Mouse (Mus musculus): ENCODE results near the gene Ly6g6f. TPM values are rescaled to one million over a fixed set of nuclear protein-coding genes. Genes with fewer than 3 reads are reported as not detected.

The Ly6g6f gene
- not detected for polyA plus RNA-seq (2017; shearing (Covaris generic))

GRCm38 (mm10) chr17:35085208-35085865 lies at the start of gene Ly6g6f:
Ly6g6f (minus strand) TSS chr17:35085610.

GRCm38 (mm10) chr17:35134801-35135590 lies 49.6 kb upstream of the Ly6g6f start, which contains the start of gene Bag6:
Bag6 (plus strand) TSS chr17:35135178.

GRCm38 (mm10) chr17:35131500-35132173 lies 46.2 kb upstream of the Ly6g6f start, which contains the start of gene Apom:
Apom (minus strand) TSS chr17:35132050.

GRCm38 (mm10) chr17:35126206-35126611 lies 40.8 kb upstream of the Ly6g6f start, which contains the start of gene D17H6S53E:
D17H6S53E (plus strand) TSS chr17:35126373.

DNA sequence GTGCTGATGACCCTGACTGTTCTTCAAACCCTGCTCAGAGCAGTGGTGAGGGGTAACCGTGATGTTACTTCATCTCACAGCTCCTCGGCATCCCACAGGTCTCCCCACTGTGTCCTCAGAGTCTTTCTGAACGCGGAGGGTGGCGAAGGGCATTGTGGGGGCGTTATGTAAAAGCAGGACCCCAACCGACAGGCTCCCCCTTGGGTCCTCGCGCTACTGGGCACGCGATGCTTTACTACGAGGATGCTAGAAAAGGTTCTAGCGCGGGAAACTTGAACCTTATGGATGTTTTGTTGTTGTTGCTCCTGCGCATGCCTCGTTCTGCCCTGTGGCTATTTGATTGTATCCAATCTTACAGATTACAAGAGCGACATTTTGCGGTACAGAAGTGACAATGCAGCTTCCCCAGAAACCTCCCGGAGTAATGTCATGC lies 36.5 kb upstream of the Ly6g6f start, which contains the start of gene Csnk2b:
Gene Csnk2b, minus strand, starts transcription at position 183 of the 433 bp plus-strand sequence.

DNA sequence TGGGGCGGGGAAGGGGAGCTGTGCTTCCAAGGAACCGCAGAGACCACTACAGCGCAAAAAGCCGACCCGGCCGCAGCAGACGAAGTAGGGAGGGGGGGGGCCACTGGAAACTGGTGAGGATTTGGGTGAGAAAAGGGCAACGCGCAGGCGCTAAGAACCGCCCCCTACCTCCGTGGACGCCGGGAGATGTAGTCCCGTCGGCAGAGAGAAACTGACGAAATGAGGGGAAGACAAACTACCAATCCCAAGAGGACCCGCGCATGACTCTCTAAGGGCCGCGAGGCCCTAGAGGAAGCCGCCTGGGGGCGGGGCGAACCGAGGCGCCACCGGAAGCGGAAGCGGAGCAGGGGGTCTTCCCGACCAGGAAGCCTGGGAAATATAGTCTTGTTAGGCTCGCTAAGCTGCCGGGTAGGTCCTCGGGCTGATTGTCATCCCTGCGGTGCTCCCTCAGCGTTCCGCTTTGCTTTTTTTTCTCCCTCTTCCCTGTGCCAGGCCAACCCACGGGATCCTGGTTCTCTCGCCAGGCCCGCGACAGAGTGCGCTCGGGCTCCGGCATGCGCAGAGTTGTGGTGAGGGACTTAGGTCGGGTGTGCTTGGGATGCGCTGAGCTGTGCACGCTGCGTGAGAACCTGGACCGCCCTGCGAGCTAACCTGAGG lies 35.9 kb upstream of the Ly6g6f start, which contains the start of gene Gpank1:
Gene Gpank1, plus strand, starts transcription at position 313 of the 657 bp plus-strand sequence.

GRCm38 (mm10) chr17:35115046-35116019 lies 29.9 kb upstream of the Ly6g6f start, which contains the start of gene Ly6g5b:
Ly6g5b (minus strand) TSS chr17:35115428.

DNA sequence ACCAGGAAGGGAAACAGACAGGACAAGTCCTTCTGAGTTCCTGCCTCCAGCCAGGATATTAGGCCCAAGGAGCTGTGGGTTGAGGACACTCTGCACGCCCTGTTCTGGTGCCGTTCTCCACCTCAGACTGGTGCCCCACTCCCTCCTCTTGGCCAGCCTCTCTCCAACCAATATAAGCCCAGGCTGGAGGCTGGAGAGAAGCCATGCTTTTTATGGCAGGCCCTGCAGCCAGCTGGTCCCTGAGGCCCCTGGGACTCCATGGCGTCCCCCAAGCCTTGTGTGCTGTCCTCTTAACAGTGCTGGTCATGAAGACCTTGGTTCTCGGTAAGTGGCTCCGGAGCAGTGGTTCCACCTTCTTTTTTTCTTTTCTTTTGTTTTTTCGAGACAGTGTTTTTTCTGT lies 22.7 kb upstream of the Ly6g6f start, which contains the start of gene Ly6g5c:
Gene Ly6g5c, plus strand, starts transcription at position 183 of the 400 bp plus-strand sequence.

DNA sequence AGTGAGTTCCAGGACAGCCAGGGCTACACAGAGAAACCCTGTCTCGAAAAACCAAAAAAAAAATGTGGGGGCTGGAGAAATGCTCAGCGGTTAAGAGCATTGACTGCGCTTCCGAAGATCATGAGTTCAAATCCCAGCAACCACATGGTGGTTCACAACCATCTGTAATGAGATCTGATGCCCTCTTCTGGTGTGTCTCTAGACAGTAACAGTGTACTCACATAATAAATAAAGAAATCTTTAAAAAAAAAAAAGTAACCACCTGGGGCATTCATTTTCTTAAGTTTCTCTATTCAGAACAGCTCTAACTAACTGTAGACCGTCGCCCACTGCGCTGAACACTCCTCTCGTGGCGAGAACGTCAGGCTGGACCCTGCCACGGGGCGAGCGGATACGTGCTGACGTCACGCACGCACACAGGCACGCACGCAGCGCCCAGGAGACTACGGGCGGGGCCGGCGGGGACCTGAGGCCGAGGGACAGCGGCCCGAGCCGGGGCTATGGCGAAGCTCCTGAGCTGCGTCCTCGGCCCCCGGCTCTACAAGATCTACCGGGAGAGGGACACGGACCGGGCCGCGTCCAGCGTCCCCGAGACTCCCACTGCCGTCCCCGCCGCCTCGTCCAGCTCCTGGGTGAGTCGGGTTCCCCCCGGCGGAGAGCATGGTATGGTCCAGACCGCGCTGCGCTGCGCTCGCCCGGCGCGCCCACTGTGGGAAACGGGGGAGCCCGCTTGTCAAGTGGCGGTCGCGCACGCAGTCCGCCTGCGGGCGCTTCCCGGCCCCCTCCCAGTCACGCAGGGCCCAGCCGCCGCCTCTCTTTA lies 3.6 kb upstream of the Ly6g6f start, which contains the start of gene Abhd16a:
Gene Abhd16a, plus strand, starts transcription at position 439 of the 820 bp plus-strand sequence.

GRCm38 (mm10) chr17:35077786-35078233 lies 7.6 kb downstream of the Ly6g6f start, which contains the start of gene Ly6g6d:
Ly6g6d (minus strand) TSS chr17:35078065.

GRCm38 (mm10) chr17:35076507-35077176 lies 8.8 kb downstream of the Ly6g6f start, which contains the start of gene Ly6g6e:
Ly6g6e (plus strand) TSS chr17:35076902.

DNA sequence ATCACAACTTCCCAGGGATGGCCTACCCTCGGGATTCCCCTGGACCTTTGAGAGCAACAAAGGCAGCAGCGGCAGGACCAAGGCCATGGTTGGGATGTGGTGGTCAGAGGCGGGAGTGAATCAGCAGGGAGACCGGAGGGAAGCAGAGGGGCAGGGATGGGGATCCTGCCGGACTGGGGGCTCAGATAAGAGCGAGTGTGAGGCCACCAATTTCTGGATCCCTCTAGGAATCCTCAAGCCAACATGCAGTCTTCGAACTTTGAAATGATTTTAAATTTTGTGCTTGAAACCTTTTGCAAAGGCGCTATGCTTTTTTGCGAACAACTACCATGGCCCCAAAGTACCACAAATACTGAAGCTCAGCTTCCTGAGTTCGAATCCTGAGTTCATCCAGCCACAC lies 19.3 kb downstream of the Ly6g6f start, which contains the start of gene Mpig6b:
Gene Mpig6b, minus strand, starts transcription at position 101 of the 400 bp plus-strand sequence.

DNA sequence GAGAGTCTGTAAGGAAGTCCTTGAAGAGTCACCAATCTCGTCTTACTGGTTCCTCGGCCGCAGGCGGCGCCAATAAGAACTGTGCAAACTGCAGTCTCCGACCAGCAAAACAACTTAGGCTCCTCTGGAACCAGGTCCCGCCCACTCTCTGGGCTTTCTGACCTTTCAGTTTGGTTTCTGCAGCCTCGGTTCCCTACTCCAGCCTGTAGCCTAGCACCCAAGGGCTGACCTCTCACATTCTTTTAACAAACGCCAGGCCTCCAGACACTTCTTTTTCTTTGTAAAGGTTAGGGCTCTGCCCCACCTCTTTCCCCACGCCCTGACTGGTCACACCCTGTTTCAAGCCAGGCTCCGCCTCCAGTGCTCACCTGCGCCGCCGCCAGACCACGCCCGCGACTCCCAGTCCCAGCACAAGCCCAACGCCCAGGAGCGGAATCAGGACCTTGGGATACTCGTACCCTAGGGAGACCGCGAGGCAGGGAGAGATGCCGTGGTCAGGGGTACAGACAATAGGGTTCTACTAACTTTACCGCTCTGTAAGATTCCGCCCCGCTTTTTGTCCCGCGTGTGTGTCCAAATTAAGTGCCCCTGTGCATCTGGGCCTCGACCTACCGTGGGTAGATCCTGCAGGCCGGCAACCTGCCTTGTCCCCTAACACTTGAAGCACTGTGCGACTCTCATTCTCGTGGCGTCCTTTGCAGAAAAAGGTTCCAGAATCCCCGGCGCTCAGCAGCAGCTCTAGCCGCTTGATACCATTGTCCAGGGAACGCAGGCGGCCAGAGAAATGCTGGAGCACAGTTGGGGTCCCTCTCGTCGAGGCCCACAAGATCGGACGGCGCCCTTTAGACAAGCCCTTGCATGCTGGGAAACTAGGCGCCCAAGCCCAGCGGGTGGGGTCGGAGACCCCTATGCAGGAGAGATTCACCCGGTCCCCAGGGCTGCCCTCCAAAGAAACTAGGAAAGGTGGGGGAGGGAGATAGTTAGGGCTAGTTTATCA lies 20.2 kb downstream of the Ly6g6f start, which contains the start of gene Ly6g6c:
Gene Ly6g6c, plus strand, starts transcription at position 438 of the 997 bp plus-strand sequence.

GRCm38 (mm10) chr17:35058911-35059892 lies 26.2 kb downstream of the Ly6g6f start, which contains the start of gene Ddah2:
Ddah2 (plus strand) TSS chr17:35059035.

DNA sequence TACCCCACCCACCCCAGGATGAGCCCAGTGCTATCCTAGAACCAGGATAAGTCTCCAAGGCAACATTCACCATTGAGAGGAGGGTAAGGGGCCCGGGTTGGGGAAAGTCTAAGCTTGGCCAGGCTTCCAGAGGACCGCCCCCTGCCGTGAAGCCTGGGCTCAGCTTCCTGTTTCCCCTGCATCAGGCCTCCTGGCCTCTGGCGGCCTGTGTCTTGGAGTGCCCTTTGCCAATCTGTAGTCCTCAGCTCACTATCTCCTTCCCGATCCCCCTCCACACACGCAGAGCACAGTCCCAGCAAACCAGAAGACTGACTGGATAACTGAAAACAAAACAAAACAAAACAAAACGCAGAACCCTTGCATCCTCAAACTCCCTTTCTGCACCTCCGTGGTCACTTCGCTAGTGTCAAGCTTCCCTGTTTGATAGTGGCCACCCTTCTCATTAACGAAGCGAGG lies 35.8 kb downstream of the Ly6g6f start, which contains the start of gene Clic1:
Gene Clic1, plus strand, starts transcription at position 406 of the 456 bp plus-strand sequence.

